Mouse (Mus musculus) cerebellum, postnatal 4 days (tissue): ENCODE measurements around the gene Triap1.
"Not testable (repeated sequence)": the region's sequence is repeated elsewhere in the genome, so short reads cannot be mapped to it uniquely, and the experiment has no call there.

ENCODE experiments used
- DNase-seq, 2 experiments: peaks; one replicate each; pipeline ENCODE4 v3.0.0; 2022; ENCODE audit warnings: low spot score in 2 of 2, mixed read lengths in 1 of 2

The Triap1 gene

GRCm38 (mm10) chr5:115340577-115341313, at the start of gene Triap1, which contains the start of gene Gatc:
Triap1 (plus strand) TSS chr5:115341225.
Gatc (minus strand) TSS chr5:115341178.
- peak; percentile 83 to 90 for DNase-seq

- DNase-seq: no peak
Observed at GRCm38 (mm10) chr5:115294173-115294572, 46.9 kb upstream of the Triap1 start.

GRCm38 (mm10) chr5:115296347-115296746, 44.7 kb upstream of the Triap1 start:
- no peak for DNase-seq

GRCm38 (mm10) chr5:115300035-115300744, 40.8 kb upstream of the Triap1 start:
- DNase-seq: peak in 1 of 2 experiments; percentile 47

- DNase-seq: peak; percentile 100
Observed at GRCm38 (mm10) chr5:115300792-115301614, 40.0 kb upstream of the Triap1 start, which contains the start of gene Dynll1. Dynll1 (minus strand) TSS chr5:115300999.

- no peak for DNase-seq
Observed at GRCm38 (mm10) chr5:115301615-115302014, 39.4 kb upstream of the Triap1 start.

- not testable (repeated sequence) for DNase-seq
Observed at GRCm38 (mm10) chr5:115302190-115302589, 38.8 kb upstream of the Triap1 start.

GRCm38 (mm10) chr5:115312354-115312753, 28.7 kb upstream of the Triap1 start:
- no peak for DNase-seq

- DNase-seq: no peak
Observed at GRCm38 (mm10) chr5:115312816-115313667, 28.0 kb upstream of the Triap1 start.

- no peak for DNase-seq
Observed at GRCm38 (mm10) chr5:115313668-115313943, 27.4 kb upstream of the Triap1 start.

- no peak for DNase-seq
Observed at GRCm38 (mm10) chr5:115316968-115317644, 23.9 kb upstream of the Triap1 start.

GRCm38 (mm10) chr5:115317645-115318328, 23.2 kb upstream of the Triap1 start:
- DNase-seq: no peak

GRCm38 (mm10) chr5:115319004-115319940, 21.8 kb upstream of the Triap1 start:
- DNase-seq: peak; percentile 34 to 60

GRCm38 (mm10) chr5:115326256-115326831, 14.7 kb upstream of the Triap1 start:
- DNase-seq: no peak

- DNase-seq: peak; percentile 95 to 97
Observed at GRCm38 (mm10) chr5:115326875-115327609, 14.0 kb upstream of the Triap1 start, which contains the start of gene Srsf9. Srsf9 (plus strand) TSS chr5:115327177.

GRCm38 (mm10) chr5:115327610-115328548, 13.1 kb upstream of the Triap1 start:
- peak in 1 of 2 experiments; percentile 44 for DNase-seq

- DNase-seq: no peak
Observed at GRCm38 (mm10) chr5:115330955-115331354, 10.1 kb upstream of the Triap1 start.
